Mouse (Mus musculus): ENCODE results near the gene Plpp7. TPM values are rescaled to one million over a fixed set of nuclear protein-coding genes. Genes with fewer than 3 reads are reported as not detected.

The Plpp7 gene
- total RNA-seq, 2 experiments from 2014 or later, result 109 to 120 TPM

GRCm38 (mm10) chr2:32078522-32078921 is 16.8 kb upstream of the Plpp7 start:
- TF ChIP-seq CTCF (IDR thresholded peaks at IDR 0.05), result no peak
- peak; percentile 48 for DNase-seq
- Histone ChIP-seq H3K4me3 (peak overlapping the region; percentile 7), H3K27ac (peak overlapping the region; percentile 61)
- intact Hi-C loops (cut with DNase I), result no loop called here

- no peak overlapping the region for H3K4me3 ChIP-seq
- peak overlapping the region; percentile 61 for H3K27ac ChIP-seq
- no peak for TF ChIP-seq CTCF (IDR thresholded peaks at IDR 0.05)
- intact Hi-C loops (cut with DNase I), result no loop called here
- DNase-seq, result peak; percentile 61
Observed at GRCm38 (mm10) chr2:32079191-32079725, 16.1 kb upstream of the Plpp7 start.

GRCm38 (mm10) chr2:32080681-32081080 is 14.6 kb upstream of the Plpp7 start:
- intact Hi-C loops (cut with DNase I), result no loop called here
- no peak for TF ChIP-seq CTCF (IDR thresholded peaks at IDR 0.05)
- H3K27ac ChIP-seq, result peak overlapping the region; percentile 93
- DNase-seq, result no peak
- peak overlapping the region; percentile 88 for H3K4me3 ChIP-seq

GRCm38 (mm10) chr2:32081296-32081929 is 13.9 kb upstream of the Plpp7 start:
- peak overlapping the region; percentile 93 for H3K27ac ChIP-seq
- DNase-seq, result no peak
- intact Hi-C loops (cut with DNase I), result no loop called here
- H3K4me3 ChIP-seq, result peak overlapping the region; percentile 88
- no peak for TF ChIP-seq CTCF (IDR thresholded peaks at IDR 0.05)

- Histone ChIP-seq H3K27ac (peak overlapping the region; percentile 93), H3K4me3 (peak overlapping the region; percentile 88)
- TF ChIP-seq CTCF (IDR thresholded peaks at IDR 0.05), result no peak
- intact Hi-C loops (cut with DNase I), result loop anchor here (2.0 kb wide), 1 partner anchor 37 kb away; no protein-coding TSS in a partner anchor
- no peak for DNase-seq
Observed at GRCm38 (mm10) chr2:32082229-32082628, 13.1 kb upstream of the Plpp7 start.

- peak; percentile 79 for DNase-seq
Observed at GRCm38 (mm10) chr2:32083159-32084011, 11.9 kb upstream of the Plpp7 start.

GRCm38 (mm10) chr2:32084111-32084871 is 11.0 kb upstream of the Plpp7 start, which contains the start of gene Fam78a:
Gene Fam78a (minus strand): TSS chr2:32084857.
- peak; percentile 74 for DNase-seq

More at GRCm38 (mm10) chr2:32083159-32084011, 11.9 kb upstream of the Plpp7 start:
- intact Hi-C loops (cut with DNase I), result loop anchor here (2.0 kb wide), 1 partner anchor 39 kb away; no protein-coding TSS in a partner anchor
- peak; percentile 39 for TF ChIP-seq CTCF (IDR thresholded peaks at IDR 0.05)
- peak overlapping the region; percentile 93 for H3K27ac ChIP-seq
- H3K4me3 ChIP-seq, result peak overlapping the region; percentile 88

GRCm38 (mm10) chr2:32084872-32085199 is 10.5 kb upstream of the Plpp7 start:
- TF ChIP-seq CTCF (IDR thresholded peaks at IDR 0.05), result no peak
- intact Hi-C loops (cut with DNase I), result no loop called here
- no peak for DNase-seq
- Histone ChIP-seq H3K27ac (peak overlapping the region; percentile 93; the same call in 1 of the 2 replicates), H3K4me3 (peak overlapping the region; percentile 88)

More at GRCm38 (mm10) chr2:32084111-32084871, 11.0 kb upstream of the Plpp7 start, which contains the start of gene Fam78a:
- peak within 1 kb of the TSS; percentile 88 for H3K4me3 ChIP-seq
- no peak for TF ChIP-seq CTCF (IDR thresholded peaks at IDR 0.05)
- intact Hi-C loops (cut with DNase I), result no loop called here
- H3K27ac ChIP-seq, result peak within 1 kb of the TSS; percentile 93

- TF ChIP-seq CTCF (IDR thresholded peaks at IDR 0.05), result no peak
- intact Hi-C loops (cut with DNase I), result no loop called here
- no peak overlapping the region for H3K4me3 ChIP-seq
- peak overlapping the region; percentile 93; the same call in 1 of the 2 replicates for H3K27ac ChIP-seq
- no peak for DNase-seq
Observed at GRCm38 (mm10) chr2:32085231-32085630, 10.1 kb upstream of the Plpp7 start.

GRCm38 (mm10) chr2:32087606-32088005 is 7.7 kb upstream of the Plpp7 start:
- TF ChIP-seq CTCF (IDR thresholded peaks at IDR 0.05), result no peak
- peak overlapping the region; percentile 93 for H3K27ac ChIP-seq
- H3K4me3 ChIP-seq, result peak overlapping the region; percentile 69
- intact Hi-C loops (cut with DNase I), result loop anchor here (2.0 kb wide), 1 partner anchor 43 kb away; no protein-coding TSS in a partner anchor
- peak; percentile 69 for DNase-seq

- intact Hi-C loops (cut with DNase I), result no loop called here
- H3K4me3 ChIP-seq, result peak overlapping the region; percentile 69
- TF ChIP-seq CTCF (IDR thresholded peaks at IDR 0.05), result no peak
- peak overlapping the region; percentile 93 for H3K27ac ChIP-seq
- peak; percentile 94 for DNase-seq
Observed at GRCm38 (mm10) chr2:32088372-32088981, 6.9 kb upstream of the Plpp7 start.

- no peak for TF ChIP-seq CTCF (IDR thresholded peaks at IDR 0.05)
- no peak for DNase-seq
- H3K27ac ChIP-seq, result peak overlapping the region; percentile 93
- H3K4me3 ChIP-seq, result peak overlapping the region; percentile 60
- intact Hi-C loops (cut with DNase I), result no loop called here
Observed at GRCm38 (mm10) chr2:32089606-32090005, 5.7 kb upstream of the Plpp7 start.

Measured in gastrocnemius, adult 2 months (tissue).